Mouse (Mus musculus) embryonic facial prominence, embryonic 11.5 days (tissue): Measurements from ENCODE around the gene Mettl22. TPM values are rescaled to one million over a fixed set of nuclear protein-coding genes. Genes with fewer than 3 reads are reported as not detected.
A peak's percentile ranks its signal among the peaks of the same experiment; 100 is the strongest.

Experiments used
- ATAC-seq: fragments of 200-750 bp; cut with Nextera tagmentation; replicated peaks from 2 replicates; pipeline ENCODE4 v1.8.0; 2017; ENCODE audit warnings: low read depth; ENCODE audit not compliant: insufficient number of reproducible peaks, low FRiP score, low TSS enrichment
- DNase-seq: peaks from one replicate; pipeline ENCODE4 v3.0.0-alpha.2; 2015; ENCODE audit warnings: low spot score
- H3K27ac ChIP-seq: fragments of 300-500 bp; sonication (generic); replicated peaks from 2 replicates; pipeline ENCODE4 v1.5.1; 2014; ENCODE audit warnings: mild to moderate bottlenecking, low read depth, low read length, control low read depth
- H3K27me3 ChIP-seq: fragments of 300-500 bp; sonication (generic); 2 replicates; pipeline ENCODE4 v1.6.1; 2014; ENCODE audit warnings: mild to moderate bottlenecking, low read length, moderate library complexity, mixed read lengths; ENCODE audit not compliant: control insufficient read depth, insufficient read depth
- H3K36me3 ChIP-seq: fragments of 300-500 bp; sonication (generic); replicated peaks from 2 replicates; pipeline ENCODE4 v1.6.1; 2014; ENCODE audit warnings: low read depth, mild to moderate bottlenecking, low read length, moderate library complexity, mixed read lengths; ENCODE audit not compliant: control insufficient read depth, insufficient read depth
- H3K4me1 ChIP-seq: fragments of 300-500 bp; sonication (generic); 2 replicates; pipeline ENCODE4 v1.6.1; 2014; ENCODE audit warnings: low read length, mixed read lengths; ENCODE audit not compliant: control insufficient read depth, insufficient read depth
- H3K4me2 ChIP-seq: fragments of 300-500 bp; sonication (generic); 2 replicates; pipeline ENCODE4 v1.6.1; 2014; ENCODE audit warnings: low read depth, mild to moderate bottlenecking, control low read depth, low read length, moderate library complexity
- H3K4me3 ChIP-seq: fragments of 300-500 bp; sonication (generic); 2 replicates; pipeline ENCODE4 v1.5.1; 2014; ENCODE audit warnings: low read depth, low read length, control low read depth
- H3K9ac ChIP-seq: fragments of 300-500 bp; sonication (generic); replicated peaks from 2 replicates; pipeline ENCODE4 v1.6.1; 2014; ENCODE audit warnings: mild to moderate bottlenecking, control low read depth, low read length
- H3K9me3 ChIP-seq: fragments of 300-500 bp; sonication (generic); replicated peaks from 2 replicates; pipeline ENCODE4 v1.6.1; 2016; ENCODE audit warnings: mild to moderate bottlenecking, low read length, inconsistent platforms, mixed read lengths; ENCODE audit not compliant: control insufficient read depth
- WGBS: fragments of 180-500 bp; shearing (Covaris S2); extraction: QIAGEN DNeasy Blood & Tissue Kit; methylation state at CpG from one replicate; pipeline ENCODE4 v1.1.7; 2014; 5-methylcytosine and 5-hydroxymethylcytosine counted together
- polyA plus RNA-seq: library from polyadenylated mRNA; unstranded; fragments of >200 nt; fragmentation: Nextera tagmentation; extraction: Ambion mirVana; gene quantifications from 2 replicates; pipeline ENCODE4 v1.2.1, GENCODE M21; 2014

The Mettl22 gene
- polyA plus RNA-seq, 1 experiment from 2014 or later, result 19.2 TPM

DNA sequence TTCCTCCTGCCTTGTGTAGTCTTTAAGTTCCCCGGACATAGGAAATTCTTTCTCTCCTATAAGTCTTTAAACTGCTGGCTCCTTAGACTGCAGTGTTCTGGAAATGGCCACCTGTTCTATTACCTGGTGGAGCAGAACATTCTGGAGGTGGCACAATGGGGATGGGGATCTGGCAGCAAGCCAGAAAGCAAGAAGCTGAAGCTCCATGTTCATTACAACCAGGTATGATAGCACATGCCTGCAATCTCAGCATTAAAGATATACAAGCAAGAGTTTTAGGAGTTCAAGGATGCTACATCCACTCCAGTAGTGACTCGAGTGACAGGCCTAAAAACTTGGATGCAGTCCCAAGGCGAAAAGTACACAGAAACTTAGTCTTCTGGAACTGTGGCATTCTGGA, 38.0 kb upstream of the Mettl22 start:
- Histone ChIP-seq H3K27me3 (no peaks in the 10 kb centered on the region), H3K9ac (no peak overlapping the region), H3K4me2 (no peak overlapping the region), H3K9me3 (no peaks in the 10 kb centered on the region), H3K4me1 (no peaks in the 10 kb centered on the region), H3K4me3 (no peak overlapping the region), H3K36me3 (no peaks in the 10 kb centered on the region), H3K27ac (no peak overlapping the region)
- no peak for DNase-seq
- ATAC-seq, result no peak
- WGBS, result 83% methylated on average over 3 of the region's 3 CpGs

DNA sequence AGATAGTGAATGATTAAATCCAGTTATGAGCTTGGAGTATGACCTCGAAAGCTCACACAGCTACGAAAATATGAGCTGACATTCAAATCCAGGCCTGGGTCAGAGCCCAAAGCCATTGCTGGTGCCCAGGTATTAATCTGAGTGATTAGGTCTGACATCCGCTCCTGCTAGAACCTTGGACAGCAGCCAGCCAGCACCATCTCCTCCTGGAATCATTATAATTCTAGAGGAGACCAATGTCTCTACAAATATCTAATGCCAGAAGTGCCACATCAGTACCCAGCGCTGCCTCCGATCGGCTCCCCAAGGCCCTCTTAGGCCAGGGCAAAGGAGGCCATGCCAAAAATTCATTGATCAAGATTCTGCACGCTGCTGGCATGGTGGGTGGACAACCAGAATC, 25.7 kb upstream of the Mettl22 start:
- Histone ChIP-seq H3K9me3 (no peaks in the 10 kb centered on the region), H3K36me3 (no peaks in the 10 kb centered on the region), H3K9ac (no peak overlapping the region), H3K4me1 (no peaks in the 10 kb centered on the region), H3K27me3 (no peaks in the 10 kb centered on the region), H3K4me2 (no peak overlapping the region), H3K27ac (no peak overlapping the region), H3K4me3 (no peak overlapping the region)
- WGBS, result 75% methylated on average over 7 of the region's 7 CpGs
- ATAC-seq (no peak), DNase-seq (no peak)

DNA sequence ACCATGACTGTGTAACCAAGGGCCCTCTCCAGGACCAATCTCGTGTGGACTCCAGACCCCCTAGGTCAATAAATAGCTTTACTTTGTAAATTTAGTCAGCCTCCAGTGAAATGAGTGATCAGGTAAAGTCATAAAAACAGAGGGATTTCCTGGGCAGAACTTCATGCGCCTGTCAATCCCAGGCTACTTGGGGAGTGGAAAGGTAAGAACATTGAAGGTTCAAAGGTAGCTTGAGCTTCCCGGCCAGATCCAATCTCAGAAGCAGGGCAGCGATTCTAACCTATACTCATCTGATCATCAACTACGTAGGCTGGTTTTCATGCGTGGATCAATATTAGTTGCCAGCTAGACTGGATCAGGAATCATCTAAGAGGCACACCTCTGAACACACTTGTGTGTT, 24.3 kb upstream of the Mettl22 start:
- no peaks in the 10 kb centered on the region for H3K4me1 ChIP-seq
- ATAC-seq, result no peak
- no peak overlapping the region for H3K4me2 ChIP-seq
- no peak overlapping the region for H3K9ac ChIP-seq
- H3K36me3 ChIP-seq, result no peaks in the 10 kb centered on the region
- no peak overlapping the region for H3K4me3 ChIP-seq
- H3K27me3 ChIP-seq, result no peaks in the 10 kb centered on the region
- H3K9me3 ChIP-seq, result no peaks in the 10 kb centered on the region
- 88% methylated on average over 6 of the region's 6 CpGs for WGBS
- DNase-seq, result no peak
- no peak overlapping the region for H3K27ac ChIP-seq

DNA sequence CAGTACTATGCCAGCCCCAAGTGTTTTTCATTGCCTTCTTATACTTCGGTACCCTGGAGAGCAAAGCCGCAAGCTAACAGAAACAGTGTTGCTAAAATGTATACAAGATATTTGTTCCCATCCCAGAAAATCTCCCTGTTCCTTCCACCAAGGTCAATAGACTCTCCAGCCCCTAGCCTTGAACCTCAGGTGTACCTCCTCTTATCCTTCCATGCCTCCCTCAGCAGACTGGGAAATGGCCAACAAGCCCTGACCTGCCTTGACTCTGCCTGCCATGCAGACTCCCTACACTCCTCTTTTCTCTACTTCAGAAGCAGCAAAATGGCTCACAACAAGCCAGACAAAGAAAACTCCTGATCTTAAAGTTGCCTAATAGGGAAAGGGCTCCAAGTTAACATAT, 17.3 kb upstream of the Mettl22 start:
- no peaks in the 10 kb centered on the region; the same call in 1 of the 2 replicates for H3K27me3 ChIP-seq
- WGBS, result 88% methylated on average over 2 of the region's 2 CpGs
- no peak for ATAC-seq
- H3K9me3 ChIP-seq, result no peaks in the 10 kb centered on the region
- no peak for DNase-seq
- H3K36me3 ChIP-seq, result no peaks in the 10 kb centered on the region
- no peaks in the 10 kb centered on the region for H3K4me1 ChIP-seq
- no peak overlapping the region for H3K4me3 ChIP-seq
- no peak overlapping the region for H3K4me2 ChIP-seq
- no peak overlapping the region for H3K27ac ChIP-seq
- H3K9ac ChIP-seq, result no peak overlapping the region

DNA sequence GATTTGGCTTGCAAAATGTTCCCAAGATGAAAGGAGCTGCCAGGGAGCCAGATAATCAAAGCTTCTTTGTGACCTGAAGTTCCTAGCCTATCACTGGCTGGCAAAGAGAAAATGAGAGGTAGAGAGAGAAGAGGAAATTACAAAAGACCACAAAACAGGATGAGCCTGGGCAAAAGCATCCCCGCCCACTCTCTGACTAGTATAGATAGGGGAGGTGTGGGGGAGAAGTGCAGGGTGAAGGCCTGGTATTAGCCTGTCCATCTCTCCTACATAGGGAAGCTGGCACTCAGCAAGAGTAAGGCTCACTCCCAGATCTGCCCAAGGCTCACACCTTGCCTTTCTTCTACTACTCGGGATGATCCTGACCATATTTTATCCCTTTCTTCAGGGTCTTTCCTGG, 15.4 kb upstream of the Mettl22 start:
- no peaks in the 10 kb centered on the region for H3K36me3 ChIP-seq
- H3K9ac ChIP-seq, result no peak overlapping the region
- H3K4me2 ChIP-seq, result no peak overlapping the region
- H3K4me1 ChIP-seq, result no peaks in the 10 kb centered on the region
- no peak overlapping the region for H3K4me3 ChIP-seq
- H3K9me3 ChIP-seq, result no peaks in the 10 kb centered on the region
- no peak overlapping the region for H3K27ac ChIP-seq
- H3K27me3 ChIP-seq, result no peaks in the 10 kb centered on the region; the same call in 1 of the 2 replicates
- ATAC-seq (no peak), DNase-seq (no peak)
- 76% methylated on average over 2 of the region's 2 CpGs for WGBS

DNA sequence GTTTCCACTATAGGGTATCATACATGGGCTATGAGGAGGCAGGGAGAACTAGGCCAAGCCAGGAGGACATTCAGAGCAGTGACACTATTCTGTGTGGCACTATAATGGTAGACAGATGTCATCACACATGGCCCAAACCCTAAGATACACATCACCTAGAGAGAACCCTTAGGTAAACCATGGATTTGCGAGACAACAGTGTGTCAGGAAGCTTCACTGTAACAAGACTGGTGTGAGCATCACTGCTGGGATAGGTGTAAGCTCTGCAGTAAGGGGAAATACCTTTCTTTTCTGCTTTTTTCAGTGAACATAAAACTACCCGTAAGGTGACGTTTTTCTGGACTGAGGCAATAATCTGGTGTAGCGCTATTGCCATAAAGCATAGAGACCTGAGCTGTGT, 12.2 kb upstream of the Mettl22 start:
- WGBS, result 86% methylated on average over 4 of the region's 4 CpGs
- Histone ChIP-seq H3K9me3 (no peaks in the 10 kb centered on the region), H3K4me1 (no peaks in the 10 kb centered on the region), H3K4me2 (no peak overlapping the region), H3K36me3 (no peaks in the 10 kb centered on the region), H3K9ac (no peak overlapping the region), H3K27ac (no peak overlapping the region), H3K4me3 (no peak overlapping the region), H3K27me3 (no peaks in the 10 kb centered on the region; the same call in 1 of the 2 replicates)
- DNase-seq (no peak), ATAC-seq (no peak)

DNA sequence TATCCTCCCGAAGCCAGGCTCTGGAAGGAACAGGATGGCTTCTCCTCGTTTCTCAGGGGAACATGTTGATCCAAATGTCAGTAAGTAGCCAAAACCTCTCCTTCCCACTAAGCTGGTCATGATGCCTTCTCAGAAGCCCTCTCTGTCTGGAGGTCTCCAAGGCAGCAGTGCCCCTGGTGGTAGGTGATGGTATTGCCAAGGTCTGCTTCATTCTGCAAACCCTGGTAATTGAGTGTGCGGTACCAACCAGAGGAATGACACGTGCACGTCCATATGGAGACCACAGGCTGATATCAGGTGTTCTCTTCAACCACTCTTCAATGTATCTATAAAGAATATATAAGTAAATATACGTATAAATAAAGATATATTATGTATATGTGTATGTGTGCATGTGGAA, 11.5 kb upstream of the Mettl22 start:
- DNase-seq, result peak; percentile 74

DNA sequence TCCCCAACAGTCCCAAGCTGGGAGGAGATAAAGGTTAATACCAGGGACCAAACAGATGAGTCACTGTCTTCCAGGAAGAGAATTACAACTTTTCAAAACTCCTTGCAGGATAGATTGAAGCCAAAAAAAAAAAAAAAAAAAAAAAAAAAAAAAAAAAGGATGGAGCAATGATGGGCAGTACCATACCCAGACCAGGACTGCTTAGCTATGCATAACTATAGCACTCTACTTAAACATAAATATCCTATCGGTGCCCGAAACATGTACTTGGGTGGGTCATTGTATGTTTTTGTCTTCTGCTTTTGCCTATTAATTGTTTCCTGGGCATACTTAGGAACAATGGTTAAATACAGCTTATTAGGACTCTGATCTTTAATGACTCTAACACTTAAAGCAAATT, 456 bp upstream of the Mettl22 start:
- DNase-seq (no peak), ATAC-seq (peak; percentile 63; the same call in 1 of the 2 replicates)
- no peak overlapping the region for H3K4me2 ChIP-seq
- H3K36me3 ChIP-seq, result no peaks in the 10 kb centered on the region
- WGBS, result 80% methylated on average over 2 of the region's 2 CpGs
- H3K27ac ChIP-seq, result no peak overlapping the region
- no peaks in the 10 kb centered on the region for H3K9me3 ChIP-seq
- H3K4me3 ChIP-seq, result peak overlapping the region; percentile 72; the same call in 1 of the 2 replicates
- no peaks in the 10 kb centered on the region for H3K27me3 ChIP-seq
- no peaks in the 10 kb centered on the region; the same call in 1 of the 2 replicates for H3K4me1 ChIP-seq
- H3K9ac ChIP-seq, result no peak overlapping the region

More for the DNA sequence above, 11.5 kb upstream of the Mettl22 start:
- H3K9ac ChIP-seq, result no peak overlapping the region
- H3K4me2 ChIP-seq, result no peak overlapping the region
- H3K36me3 ChIP-seq, result no peaks in the 10 kb centered on the region
- no peaks in the 10 kb centered on the region for H3K9me3 ChIP-seq
- WGBS, result 39% methylated on average over 6 of the region's 6 CpGs
- ATAC-seq, result 0 out of 2 replicates have a peak, but pooled peaks have one; percentile 48
- H3K4me1 ChIP-seq, result no peaks in the 10 kb centered on the region
- no peak overlapping the region for H3K4me3 ChIP-seq
- H3K27me3 ChIP-seq, result no peaks in the 10 kb centered on the region; the same call in 1 of the 2 replicates
- no peak overlapping the region for H3K27ac ChIP-seq
